Mouse (Mus musculus): ENCODE measurements around the gene Hist3h2a. TPM values are rescaled to one million over a fixed set of nuclear protein-coding genes. Genes with fewer than 3 reads are reported as not detected.
A peak's percentile ranks its signal among the peaks of the same experiment; 100 is the strongest.

Gene Hist3h2a
- polyA plus RNA-seq, 1 experiment from 2014 or later, result 33.9 TPM

GRCm38 (mm10) chr11:58959186-58959825 lies 4.8 kb downstream of the Hist3h2a start:
- H3K36me3 ChIP-seq (ENCODE audit: control insufficient read depth, insufficient read depth, low read length), result peaks cover 4% of the 10 kb centered on the region
- peak overlapping the region; percentile 46 for H3K4me3 ChIP-seq (ENCODE audit: low read depth, low read length)
- no peak overlapping the region for H3K9ac ChIP-seq (replicated peaks; ENCODE audit: low read depth, low read length)
- H3K27me3 ChIP-seq (ENCODE audit: control insufficient read depth, insufficient read depth, low read length), result 0 out of 2 replicates have a peak, but pooled peaks cover 3% of the 10 kb centered on the region
- H3K4me1 ChIP-seq (ENCODE audit: control insufficient read depth, insufficient read depth, low read length), result peaks cover 18% of the 10 kb centered on the region
- H3K27ac ChIP-seq (ENCODE audit: low read length), result no peak overlapping the region
- ATAC-seq (ENCODE audit: insufficient number of reproducible peaks, insufficient read depth, low FRiP score, low read depth), result no peak
- 29% methylated on average over 15 of the region's 15 CpGs for WGBS
- H3K9me3 ChIP-seq (ENCODE audit: control insufficient read depth, low read depth, low read length), result peaks cover 4% of the 10 kb centered on the region; the same call in 1 of the 2 replicates
- H3K4me2 ChIP-seq (replicated peaks; ENCODE audit: low read depth, low read length), result peak overlapping the region; percentile 89

GRCm38 (mm10) chr11:58959921-58960465 lies 5.5 kb downstream of the Hist3h2a start:
- 0 out of 2 replicates have a peak, but pooled peaks cover 3% of the 10 kb centered on the region for H3K27me3 ChIP-seq (ENCODE audit: control insufficient read depth, insufficient read depth, low read length)

DNA sequence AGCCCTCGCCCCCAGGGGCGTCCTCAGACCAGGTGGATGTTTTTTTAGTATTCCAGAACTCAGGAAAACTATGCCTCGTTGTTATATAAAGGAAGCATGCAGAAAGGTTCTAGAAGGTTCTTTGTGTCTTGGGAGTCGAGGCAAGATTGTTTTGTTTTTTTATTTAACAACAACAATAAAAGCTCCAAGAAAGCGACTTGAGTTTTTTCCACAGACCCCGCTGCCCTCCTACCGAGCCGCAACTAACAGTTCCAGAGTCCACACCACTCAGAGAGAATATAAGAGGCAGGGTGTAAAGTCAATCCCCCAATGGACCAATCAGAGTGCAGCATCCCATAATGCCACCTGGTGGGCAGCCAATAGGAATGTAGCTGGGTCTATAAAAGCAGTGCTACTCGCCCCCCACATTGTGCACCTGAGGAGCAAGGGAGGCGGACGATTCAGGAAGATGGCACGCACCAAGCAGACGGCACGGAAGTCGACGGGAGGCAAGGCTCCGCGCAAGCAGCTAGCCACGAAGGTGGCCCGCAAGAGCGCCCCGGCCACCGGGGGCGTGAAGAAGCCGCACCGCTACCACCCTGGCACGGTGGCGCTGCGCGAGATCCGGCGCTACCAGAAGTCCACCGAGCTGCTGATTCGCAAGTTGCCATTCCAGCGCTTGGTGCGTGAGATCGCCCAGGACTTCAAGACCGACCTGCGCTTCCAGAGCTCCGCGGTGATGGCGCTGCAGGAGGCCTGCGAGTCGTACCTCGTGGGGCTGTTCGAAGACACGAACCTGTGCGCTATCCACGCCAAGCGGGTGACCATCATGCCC lies 7.1 kb downstream of the Hist3h2a start:
- WGBS, result 60% methylated on average over 50 of the region's 50 CpGs
- 0 out of 2 replicates have a peak, but pooled peaks cover 3% of the 10 kb centered on the region for H3K27me3 ChIP-seq (ENCODE audit: control insufficient read depth, insufficient read depth, low read length)
- peaks cover 4% of the 10 kb centered on the region; the same call in 1 of the 2 replicates for H3K9me3 ChIP-seq (ENCODE audit: control insufficient read depth, low read depth, low read length)
- H3K9ac ChIP-seq (replicated peaks; ENCODE audit: low read depth, low read length), result no peak overlapping the region
- H3K4me2 ChIP-seq (replicated peaks; ENCODE audit: low read depth, low read length), result no peak overlapping the region
- H3K27ac ChIP-seq (ENCODE audit: low read length), result no peak overlapping the region
- H3K4me1 ChIP-seq (ENCODE audit: control insufficient read depth, insufficient read depth, low read length), result peaks cover 16% of the 10 kb centered on the region
- no peak for ATAC-seq (ENCODE audit: insufficient number of reproducible peaks, insufficient read depth, low FRiP score, low read depth)
- no peak overlapping the region for H3K4me3 ChIP-seq (ENCODE audit: low read depth, low read length)
- peaks cover 4% of the 10 kb centered on the region for H3K36me3 ChIP-seq (ENCODE audit: control insufficient read depth, insufficient read depth, low read length)

More at GRCm38 (mm10) chr11:58959921-58960465, 5.5 kb downstream of the Hist3h2a start:
- Histone ChIP-seq H3K9ac (replicated peaks; ENCODE audit: low read depth, low read length) (peak overlapping the region; percentile 18; the same call in 1 of the 2 replicates), H3K27ac (ENCODE audit: low read length) (no peak overlapping the region), H3K9me3 (ENCODE audit: control insufficient read depth, low read depth, low read length) (peaks cover 4% of the 10 kb centered on the region; the same call in 1 of the 2 replicates), H3K4me2 (replicated peaks; ENCODE audit: low read depth, low read length) (peak overlapping the region; percentile 89), H3K4me1 (ENCODE audit: control insufficient read depth, insufficient read depth, low read length) (peaks cover 18% of the 10 kb centered on the region), H3K4me3 (ENCODE audit: low read depth, low read length) (peak overlapping the region; percentile 46), H3K36me3 (ENCODE audit: control insufficient read depth, insufficient read depth, low read length) (peaks cover 4% of the 10 kb centered on the region)
- ATAC-seq (ENCODE audit: insufficient number of reproducible peaks, insufficient read depth, low FRiP score, low read depth), result peak; percentile 83
- 6% methylated on average over 40 of the region's 40 CpGs for WGBS

DNA sequence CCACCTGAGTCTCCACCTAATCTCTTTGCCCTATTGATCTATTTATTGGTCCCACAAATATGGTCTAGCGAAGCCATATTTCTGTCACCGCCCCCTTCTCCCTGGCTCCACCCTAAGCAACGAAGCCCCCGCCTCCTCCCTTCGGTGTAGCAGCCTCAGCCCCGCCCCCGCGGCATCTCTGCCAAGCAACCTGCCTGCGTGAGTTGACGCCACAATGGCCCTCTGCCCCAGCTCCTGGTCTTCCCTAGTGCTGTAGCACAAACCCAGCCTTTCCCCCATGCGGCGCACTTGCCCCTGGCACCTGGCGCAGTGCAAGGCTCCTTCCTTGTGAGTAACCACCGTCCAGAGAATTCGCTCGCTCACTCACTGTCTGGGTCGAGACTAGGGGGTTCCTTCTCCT lies 9.1 kb downstream of the Hist3h2a start:
- Histone ChIP-seq H3K4me2 (replicated peaks; ENCODE audit: low read depth, low read length) (no peak overlapping the region), H3K27me3 (ENCODE audit: control insufficient read depth, insufficient read depth, low read length) (0 out of 2 replicates have a peak, but pooled peaks cover 3% of the 10 kb centered on the region), H3K4me1 (ENCODE audit: control insufficient read depth, insufficient read depth, low read length) (peaks cover 7% of the 10 kb centered on the region), H3K9ac (replicated peaks; ENCODE audit: low read depth, low read length) (no peak overlapping the region), H3K4me3 (ENCODE audit: low read depth, low read length) (no peak overlapping the region), H3K9me3 (ENCODE audit: control insufficient read depth, low read depth, low read length) (peaks cover 4% of the 10 kb centered on the region; the same call in 1 of the 2 replicates), H3K27ac (ENCODE audit: low read length) (no peak overlapping the region), H3K36me3 (ENCODE audit: control insufficient read depth, insufficient read depth, low read length) (no peaks in the 10 kb centered on the region)
- no peak for ATAC-seq (ENCODE audit: insufficient number of reproducible peaks, insufficient read depth, low FRiP score, low read depth)
- WGBS, result 37% methylated on average over 17 of the region's 17 CpGs

GRCm38 (mm10) chr11:58964216-58964615 lies 9.7 kb downstream of the Hist3h2a start:
- Histone ChIP-seq H3K36me3 (ENCODE audit: control insufficient read depth, insufficient read depth, low read length) (no peaks in the 10 kb centered on the region), H3K4me2 (replicated peaks; ENCODE audit: low read depth, low read length) (no peak overlapping the region), H3K4me3 (ENCODE audit: low read depth, low read length) (no peak overlapping the region), H3K9me3 (ENCODE audit: control insufficient read depth, low read depth, low read length) (peaks cover 4% of the 10 kb centered on the region; the same call in 1 of the 2 replicates), H3K27ac (ENCODE audit: low read length) (no peak overlapping the region), H3K9ac (replicated peaks; ENCODE audit: low read depth, low read length) (no peak overlapping the region), H3K4me1 (ENCODE audit: control insufficient read depth, insufficient read depth, low read length) (peaks cover 6% of the 10 kb centered on the region), H3K27me3 (ENCODE audit: control insufficient read depth, insufficient read depth, low read length) (0 out of 2 replicates have a peak, but pooled peaks cover 3% of the 10 kb centered on the region)
- ATAC-seq (ENCODE audit: insufficient number of reproducible peaks, insufficient read depth, low FRiP score, low read depth), result no peak
- 84% methylated on average over 7 of the region's 7 CpGs for WGBS

- Histone ChIP-seq H3K9me3 (ENCODE audit: control insufficient read depth, low read depth, low read length) (peaks cover 4% of the 10 kb centered on the region; the same call in 1 of the 2 replicates), H3K9ac (replicated peaks; ENCODE audit: low read depth, low read length) (no peak overlapping the region), H3K4me2 (replicated peaks; ENCODE audit: low read depth, low read length) (no peak overlapping the region), H3K27ac (ENCODE audit: low read length) (no peak overlapping the region), H3K4me1 (ENCODE audit: control insufficient read depth, insufficient read depth, low read length) (no peaks in the 10 kb centered on the region), H3K36me3 (ENCODE audit: control insufficient read depth, insufficient read depth, low read length) (no peaks in the 10 kb centered on the region), H3K4me3 (ENCODE audit: low read depth, low read length) (no peak overlapping the region), H3K27me3 (ENCODE audit: control insufficient read depth, insufficient read depth, low read length) (0 out of 2 replicates have a peak, but pooled peaks cover 3% of the 10 kb centered on the region)
- 43% methylated on average over 12 of the region's 12 CpGs for WGBS
- ATAC-seq (ENCODE audit: insufficient number of reproducible peaks, insufficient read depth, low FRiP score, low read depth), result no peak
Measured at GRCm38 (mm10) chr11:58965001-58965760, 10.7 kb downstream of the Hist3h2a start.

DNA sequence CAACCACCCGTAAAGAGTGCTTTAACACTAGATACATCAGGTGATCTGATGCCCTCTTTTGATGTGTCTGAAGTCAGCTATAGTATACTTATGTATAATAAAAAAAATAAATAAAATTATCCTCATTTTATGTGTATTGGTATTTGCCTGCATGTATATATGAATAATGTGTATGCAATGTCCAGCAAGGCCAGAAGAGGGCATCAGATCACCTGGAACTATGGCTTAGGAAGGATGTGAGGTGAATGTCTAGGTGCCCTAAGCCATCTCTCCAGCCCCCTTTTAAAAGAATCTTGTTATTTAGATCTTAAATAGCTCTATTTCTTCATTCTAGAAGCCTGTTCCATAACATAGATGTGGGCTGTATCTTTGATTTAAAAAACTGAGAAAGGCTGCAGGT lies 12.9 kb downstream of the Hist3h2a start:
- Histone ChIP-seq H3K4me2 (replicated peaks; ENCODE audit: low read depth, low read length) (no peak overlapping the region), H3K27ac (ENCODE audit: low read length) (no peak overlapping the region), H3K36me3 (ENCODE audit: control insufficient read depth, insufficient read depth, low read length) (no peaks in the 10 kb centered on the region; the same call in 1 of the 2 replicates), H3K4me3 (ENCODE audit: low read depth, low read length) (no peak overlapping the region), H3K27me3 (ENCODE audit: control insufficient read depth, insufficient read depth, low read length) (no peaks in the 10 kb centered on the region), H3K9me3 (ENCODE audit: control insufficient read depth, low read depth, low read length) (no peaks in the 10 kb centered on the region), H3K4me1 (ENCODE audit: control insufficient read depth, insufficient read depth, low read length) (no peaks in the 10 kb centered on the region), H3K9ac (replicated peaks; ENCODE audit: low read depth, low read length) (no peak overlapping the region)
- 100% methylated on average over 1 of the region's 1 CpGs for WGBS
- ATAC-seq (ENCODE audit: insufficient number of reproducible peaks, insufficient read depth, low FRiP score, low read depth), result no peak

- no peaks in the 10 kb centered on the region; the same call in 1 of the 2 replicates for H3K36me3 ChIP-seq (ENCODE audit: control insufficient read depth, insufficient read depth, low read length)
- H3K4me2 ChIP-seq (replicated peaks; ENCODE audit: low read depth, low read length), result no peak overlapping the region
- H3K27ac ChIP-seq (ENCODE audit: low read length), result no peak overlapping the region
- no peaks in the 10 kb centered on the region for H3K9me3 ChIP-seq (ENCODE audit: control insufficient read depth, low read depth, low read length)
- no peaks in the 10 kb centered on the region for H3K27me3 ChIP-seq (ENCODE audit: control insufficient read depth, insufficient read depth, low read length)
- H3K4me1 ChIP-seq (ENCODE audit: control insufficient read depth, insufficient read depth, low read length), result no peaks in the 10 kb centered on the region
- 84% methylated on average over 7 of the region's 7 CpGs for WGBS
- no peak overlapping the region for H3K4me3 ChIP-seq (ENCODE audit: low read depth, low read length)
- H3K9ac ChIP-seq (replicated peaks; ENCODE audit: low read depth, low read length), result no peak overlapping the region
- no peak for ATAC-seq (ENCODE audit: insufficient number of reproducible peaks, insufficient read depth, low FRiP score, low read depth)
Measured at GRCm38 (mm10) chr11:58968551-58968950, 14.1 kb downstream of the Hist3h2a start.
